Mouse (Mus musculus) thymus, adult 18-20 months (tissue): Measurements from ENCODE around the gene Dus3l.

Source experiments
- DNase-seq, 2 experiments: peaks; one replicate each; pipeline ENCODE4 v3.0.0; 2022; ENCODE audit warnings: mixed read lengths in 2 of 2

The Dus3l gene

DNA sequence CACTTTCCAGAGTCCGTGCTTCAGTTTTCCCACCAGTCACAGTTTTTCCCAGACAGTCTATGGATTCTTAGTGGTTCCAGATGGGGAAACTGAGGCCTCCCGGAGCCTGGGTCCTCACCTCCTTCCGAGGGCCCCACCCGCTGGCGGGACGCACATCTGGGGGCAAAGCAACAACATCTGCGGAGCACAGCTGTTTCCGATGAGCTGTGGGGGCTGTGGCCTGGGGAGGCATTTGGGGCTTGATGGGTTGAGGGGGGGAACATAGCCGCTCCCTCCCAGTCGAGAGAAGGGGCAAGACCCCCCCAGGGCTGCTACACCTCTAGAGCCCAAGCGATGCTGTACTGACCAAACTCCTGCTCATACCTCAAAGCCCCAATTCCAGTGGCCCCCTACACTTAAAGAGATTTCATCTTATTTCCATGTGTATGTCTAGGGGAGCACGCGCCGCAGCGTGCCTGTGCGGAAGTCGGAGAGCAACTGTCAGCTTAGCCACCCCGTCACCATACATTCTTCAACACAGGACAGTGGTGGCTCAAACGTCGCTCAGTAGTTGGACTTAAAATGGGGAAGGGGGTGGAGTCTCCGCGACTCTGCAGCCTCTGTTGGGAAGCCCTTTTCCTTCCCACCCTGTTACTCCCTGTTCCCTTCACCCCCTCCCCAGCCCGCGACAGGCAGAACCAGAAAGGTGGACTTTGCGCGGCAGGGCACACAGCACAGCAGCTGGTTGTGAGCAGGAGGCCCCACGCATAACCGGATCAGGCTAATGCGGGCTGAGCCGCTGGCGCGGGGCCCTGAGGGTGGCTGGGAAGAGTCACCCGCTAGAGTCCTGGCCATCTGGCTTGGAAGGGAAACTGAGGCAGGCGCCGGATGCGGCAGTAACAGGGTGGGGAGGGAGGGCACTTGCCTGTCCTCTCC, 10.0 kb upstream of the Dus3l start:
- no peak for DNase-seq

DNA sequence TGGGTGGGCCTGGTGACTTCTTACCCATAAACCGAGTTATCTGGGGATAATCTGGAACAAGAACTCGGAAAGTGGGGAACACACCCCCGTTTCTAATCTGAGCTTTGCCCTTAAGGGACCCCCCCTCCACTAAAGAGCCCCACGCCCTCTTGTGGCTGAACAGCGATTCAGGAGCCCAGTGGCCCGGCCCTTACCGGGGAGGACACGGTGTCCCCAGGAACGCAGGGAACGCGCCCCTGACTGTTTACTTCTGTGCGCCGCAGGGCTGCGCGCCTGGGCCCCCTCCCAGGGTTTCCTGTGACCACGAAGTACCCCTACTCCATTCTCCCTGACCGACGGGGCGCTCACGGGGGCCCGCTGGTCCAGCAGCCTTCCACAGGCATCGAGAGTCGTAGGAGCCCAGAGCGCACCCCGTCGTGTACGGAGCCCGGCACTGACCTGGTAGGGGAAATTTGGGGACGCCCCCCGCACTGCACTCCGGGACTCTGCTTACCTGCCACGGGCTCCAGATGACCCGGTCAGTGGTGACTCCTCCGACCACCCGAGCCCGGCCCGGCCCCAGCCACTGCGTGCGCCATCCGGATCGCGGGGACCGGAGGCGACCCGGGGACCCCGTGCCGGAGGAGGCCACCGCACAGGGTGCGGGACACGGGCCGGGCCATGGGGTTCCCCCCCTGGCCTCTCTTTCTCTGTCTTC, 7.7 kb upstream of the Dus3l start:
- no peak for DNase-seq

DNA sequence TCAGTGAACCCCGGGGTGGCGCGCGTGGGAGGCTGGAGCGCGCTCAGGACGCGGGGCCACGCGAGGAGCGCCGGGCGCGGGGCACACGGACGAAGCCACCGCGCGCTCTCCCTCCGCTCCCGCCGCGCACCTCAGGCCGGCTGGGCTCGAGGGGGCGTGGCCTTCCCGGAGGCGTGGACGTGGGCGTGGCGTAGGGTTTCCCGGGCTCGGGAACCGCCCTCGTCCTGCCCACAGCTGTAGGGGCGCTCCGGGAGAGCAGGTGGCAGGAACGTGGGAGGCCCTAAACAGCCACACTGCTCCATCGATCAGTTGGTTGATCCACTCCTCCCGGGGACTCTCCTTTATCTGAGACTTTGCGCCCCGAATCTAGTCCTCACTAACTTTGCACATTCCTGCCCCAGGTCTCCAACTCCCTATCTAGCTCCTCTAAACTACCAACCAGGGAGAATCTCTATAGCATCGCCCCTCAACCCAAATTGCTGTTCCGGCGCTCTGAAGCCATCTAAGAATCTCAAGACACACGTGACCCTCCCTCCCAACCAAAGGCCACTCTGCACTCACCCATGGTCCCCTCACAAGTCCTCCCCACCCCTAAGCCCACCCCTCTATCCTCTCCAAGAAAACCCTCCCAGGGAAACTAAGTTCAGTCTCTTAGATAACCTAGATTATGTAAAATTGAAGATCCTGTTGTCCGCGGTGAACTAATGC, 7.0 kb upstream of the Dus3l start, which contains the start of gene Nrtn:
Nrtn (minus strand) TSS at position 115 of the 708 bp plus-strand sequence.
- DNase-seq = peak; percentile 64 to 71

DNA sequence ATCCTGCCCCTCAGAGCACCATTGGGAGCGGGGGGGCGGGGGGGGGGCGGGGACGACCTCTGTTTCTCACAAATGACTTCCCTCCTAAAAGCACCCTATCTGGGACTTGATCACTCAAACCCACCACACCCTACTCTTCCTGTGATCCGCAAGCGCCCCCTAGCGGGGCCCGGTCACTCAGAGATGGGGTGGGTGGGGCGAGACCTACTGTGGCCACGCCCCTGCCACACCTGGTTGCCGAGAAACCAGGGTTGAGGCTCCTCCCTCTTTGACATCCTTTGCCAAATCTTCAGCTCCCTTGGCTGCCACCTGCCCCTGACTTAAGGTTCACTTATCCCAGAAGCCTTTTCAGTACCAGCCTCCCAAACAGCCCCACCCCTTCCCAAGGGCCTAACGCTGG, 6.4 kb upstream of the Dus3l start:
- peak; percentile 52 to 76 for DNase-seq

DNA sequence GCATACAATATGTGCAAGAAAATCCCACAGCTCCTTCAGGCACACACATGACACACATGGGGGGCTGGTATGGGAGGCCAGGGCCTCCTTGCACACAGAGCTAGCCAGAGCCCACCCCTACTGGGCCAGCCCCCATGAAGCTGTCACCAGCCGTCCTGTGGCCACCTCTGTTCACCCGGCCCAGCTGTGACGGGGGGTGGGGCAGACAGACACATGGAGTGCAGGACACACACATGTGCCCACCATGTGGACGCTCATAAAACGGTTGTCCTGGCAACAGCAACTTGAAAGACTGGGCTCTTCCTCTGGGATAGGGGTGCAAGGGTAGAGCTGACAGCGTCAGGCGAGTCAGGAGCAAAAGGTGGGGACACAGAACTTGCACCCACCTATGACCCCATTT, 5.3 kb upstream of the Dus3l start:
- no peak for DNase-seq

DNA sequence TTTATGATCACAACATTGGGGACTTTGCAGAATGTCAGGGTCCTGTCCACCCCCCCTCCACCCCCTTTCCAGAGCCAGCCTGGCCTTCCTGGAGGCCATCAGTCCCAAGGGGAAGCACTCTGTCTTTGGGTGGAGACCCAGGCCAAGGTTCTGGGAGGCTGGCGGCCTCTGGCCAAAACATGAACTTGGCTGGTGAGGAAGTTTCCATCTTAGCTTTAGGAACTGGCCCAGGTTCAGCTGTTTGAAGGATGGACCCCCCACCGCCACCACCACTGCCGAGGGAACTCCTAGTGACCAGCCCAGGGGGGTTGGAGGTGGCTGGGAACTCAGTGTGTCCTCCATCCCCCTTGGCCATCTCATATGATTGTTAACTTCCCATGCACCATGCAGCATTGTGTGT, 3.5 kb upstream of the Dus3l start:
- DNase-seq = no peak

DNA sequence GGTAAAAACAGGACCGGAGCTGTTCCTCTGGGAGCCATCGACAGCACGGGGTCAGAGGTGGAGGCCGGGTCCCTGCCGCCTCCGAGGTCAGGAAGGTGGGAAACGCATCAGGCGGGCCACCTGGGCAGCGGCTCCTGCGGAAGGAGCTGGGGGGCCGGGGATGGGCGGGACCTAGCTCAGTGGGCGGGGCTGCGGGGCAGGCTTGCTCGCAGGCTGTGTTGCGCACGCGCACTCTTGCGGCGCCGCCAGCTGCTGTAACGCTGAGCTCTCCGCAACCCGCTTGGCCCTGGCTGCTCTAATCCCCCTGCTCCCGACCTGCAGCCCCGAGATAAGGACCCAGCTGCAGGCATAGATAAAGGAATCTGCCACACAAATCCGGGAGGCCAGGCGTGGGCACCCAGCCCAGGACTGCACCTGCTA, 2.6 kb upstream of the Dus3l start:
- peak; percentile 84 to 88 for DNase-seq

DNA sequence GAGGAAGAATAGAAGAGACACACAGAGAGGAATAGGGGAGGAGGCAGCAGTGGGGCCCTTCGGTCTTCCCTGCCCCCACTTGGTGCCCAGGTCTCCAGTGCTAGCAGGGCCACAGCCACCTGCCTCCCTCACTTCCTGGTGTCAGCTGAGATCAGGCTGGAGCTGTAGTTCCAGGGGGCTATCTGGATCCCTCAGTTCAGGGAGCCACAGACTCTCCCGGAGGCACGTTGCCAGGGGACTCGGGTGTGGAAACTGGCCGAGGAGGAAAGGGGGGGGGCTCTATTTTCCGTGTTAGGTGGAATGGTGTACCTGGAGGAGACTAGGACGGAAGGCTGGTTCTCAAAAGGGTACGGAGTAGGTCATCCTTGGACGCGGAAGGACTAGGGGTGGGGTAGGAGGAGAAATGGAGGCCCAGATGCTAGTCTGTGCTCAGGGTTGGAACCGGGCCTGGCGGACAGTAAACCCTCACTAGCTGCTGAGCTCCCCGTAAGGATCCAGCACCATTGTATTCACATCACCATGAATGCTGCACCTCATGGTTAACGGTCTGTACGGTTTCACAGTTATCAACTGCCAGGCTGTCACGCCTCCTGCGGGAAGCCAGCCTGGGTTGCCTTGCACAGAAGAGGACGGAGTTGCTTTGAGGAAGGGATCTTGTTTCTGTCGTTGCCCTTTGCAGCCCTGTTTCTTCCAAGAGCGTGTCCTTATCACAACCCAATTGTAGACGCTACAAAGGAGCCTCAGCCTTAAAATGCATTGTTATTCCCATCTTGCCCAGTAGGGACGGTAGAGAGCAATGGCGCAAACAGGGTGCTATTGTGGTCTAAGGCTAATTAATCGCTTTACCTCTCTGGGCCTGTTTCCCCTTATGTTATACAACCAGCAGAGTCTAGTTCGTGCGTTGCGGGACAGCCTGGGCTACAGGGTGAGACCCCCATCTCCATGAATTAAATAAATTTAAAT, 1.5 kb upstream of the Dus3l start:
- DNase-seq = peak in 1 of 2 experiments; percentile 49

DNA sequence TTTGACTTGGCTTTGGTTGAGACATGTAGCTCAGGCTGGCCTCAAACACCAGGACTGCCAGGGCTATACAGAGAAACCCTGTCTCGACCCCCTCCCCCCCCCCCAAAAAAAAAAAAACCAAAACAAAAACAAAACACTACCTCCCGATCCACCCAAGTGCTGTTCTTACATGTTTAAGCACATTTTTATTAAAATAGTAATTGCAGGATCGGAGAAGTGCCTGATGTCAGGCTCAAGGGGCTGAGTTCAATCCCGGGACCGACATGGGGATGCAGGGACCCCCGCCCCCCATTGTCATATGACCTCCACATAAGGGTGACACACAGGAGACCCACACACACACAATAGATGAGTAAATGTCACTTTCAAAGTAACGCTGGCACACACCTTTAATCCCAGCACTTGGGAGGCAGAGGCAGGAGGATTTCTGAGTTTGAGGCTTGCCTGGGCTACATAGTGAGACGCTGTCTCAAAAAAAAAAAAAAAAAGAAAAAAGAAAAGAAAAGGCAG, 761 bp upstream of the Dus3l start:
- no peak for DNase-seq

DNA sequence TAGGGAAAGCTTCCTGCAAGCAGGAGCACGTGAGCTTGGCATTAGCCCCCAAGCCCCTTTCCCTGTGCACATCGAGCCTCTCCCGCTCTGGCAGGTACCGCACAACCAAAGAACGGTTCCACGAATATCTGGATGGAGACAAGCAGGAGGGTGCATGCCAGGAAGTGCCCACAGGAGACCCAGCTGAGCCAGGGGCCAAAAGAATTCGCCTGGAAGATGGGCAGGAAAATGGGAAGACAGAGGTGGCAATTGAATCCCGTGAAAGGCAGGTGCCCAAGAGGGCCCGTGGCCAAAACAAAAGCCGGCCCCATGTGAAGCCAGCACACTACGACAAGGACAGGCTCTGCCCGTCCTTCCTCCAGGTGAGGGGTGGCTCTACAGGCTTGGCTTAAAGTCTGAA, 874 bp downstream of the Dus3l start:
- peak; percentile 34 to 47 for DNase-seq

DNA sequence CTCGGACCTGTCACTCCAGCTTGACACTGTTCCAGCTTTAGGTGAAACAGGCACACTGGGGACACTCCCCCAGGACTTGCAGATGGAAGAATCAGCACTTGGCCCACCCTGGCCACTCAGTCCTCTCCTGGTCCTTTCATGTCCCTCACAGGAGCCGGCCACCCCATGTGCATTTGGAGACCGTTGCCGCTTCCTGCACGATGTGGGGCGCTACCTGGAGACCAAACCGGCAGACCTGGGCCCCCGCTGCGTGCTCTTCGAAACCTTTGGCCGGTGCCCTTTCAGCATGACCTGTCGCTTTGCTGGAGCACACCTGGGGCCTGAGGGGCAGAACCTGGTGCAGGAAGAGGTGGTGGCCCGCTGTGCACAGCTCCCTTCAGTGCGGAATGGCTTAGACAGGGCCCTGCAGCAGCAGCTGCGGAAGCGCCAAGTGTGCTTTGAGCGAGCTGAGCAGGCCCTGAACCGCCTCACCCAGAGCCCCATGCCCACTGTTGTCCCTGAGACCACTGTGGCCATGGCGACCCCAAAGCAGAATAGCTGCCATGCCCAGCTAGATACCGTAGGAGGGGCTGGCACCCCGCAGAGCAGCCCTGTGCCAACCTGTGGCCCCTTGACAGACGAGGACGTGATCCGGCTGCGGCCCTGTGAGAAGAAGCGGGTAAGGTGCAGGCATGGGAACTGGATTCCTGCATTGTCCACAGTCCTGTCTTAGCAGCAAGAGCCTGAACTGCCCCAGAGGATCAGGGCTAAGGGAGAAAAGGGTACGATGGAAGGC, 2.3 kb downstream of the Dus3l start:
- no peak for DNase-seq

DNA sequence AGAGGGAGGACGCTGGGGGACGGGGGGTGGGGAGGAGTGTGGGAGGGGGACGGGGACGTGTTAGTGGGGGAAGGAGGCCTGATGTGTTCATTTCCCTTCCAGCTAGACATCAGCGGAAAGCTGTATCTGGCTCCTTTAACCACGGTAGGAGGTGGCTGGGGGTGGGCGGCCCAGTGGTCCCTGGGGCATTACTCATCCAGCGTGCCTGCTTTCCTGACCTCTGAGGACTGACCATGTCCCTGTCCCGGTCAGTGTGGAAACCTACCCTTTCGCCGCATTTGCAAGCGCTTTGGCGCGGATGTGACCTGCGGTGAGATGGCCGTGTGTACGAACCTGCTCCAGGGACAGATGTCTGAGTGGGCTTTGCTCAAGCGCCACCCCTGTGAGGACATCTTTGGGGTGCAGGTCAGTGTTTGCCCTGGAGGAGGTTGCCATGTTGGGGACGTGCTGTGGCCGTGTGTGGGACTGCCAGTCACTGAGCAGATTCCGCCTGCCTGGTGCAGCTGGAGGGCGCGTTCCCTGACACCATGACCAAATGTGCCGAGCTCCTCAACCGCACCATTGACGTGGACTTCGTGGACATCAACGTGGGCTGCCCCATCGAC, 3.1 kb downstream of the Dus3l start:
- DNase-seq = no peak

DNA sequence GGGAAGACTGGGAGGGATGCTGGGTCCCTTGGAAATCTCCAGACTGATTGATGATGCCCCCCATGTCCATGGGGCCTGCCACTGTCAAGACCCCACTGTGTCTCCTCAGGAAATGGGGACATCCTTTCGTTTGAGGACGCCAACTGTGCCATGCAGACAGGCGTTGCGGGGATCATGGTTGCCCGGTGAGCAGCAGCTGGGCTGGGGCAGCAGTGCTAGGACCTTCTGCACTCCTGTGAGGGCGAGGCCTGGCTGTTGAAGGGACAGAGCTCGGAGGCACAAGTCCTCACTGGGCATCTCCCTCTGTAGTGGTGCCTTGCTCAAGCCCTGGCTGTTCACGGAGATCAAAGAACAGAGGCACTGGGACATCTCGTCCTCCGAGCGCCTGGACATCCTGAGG, 4.4 kb downstream of the Dus3l start:
- no peak for DNase-seq

DNA sequence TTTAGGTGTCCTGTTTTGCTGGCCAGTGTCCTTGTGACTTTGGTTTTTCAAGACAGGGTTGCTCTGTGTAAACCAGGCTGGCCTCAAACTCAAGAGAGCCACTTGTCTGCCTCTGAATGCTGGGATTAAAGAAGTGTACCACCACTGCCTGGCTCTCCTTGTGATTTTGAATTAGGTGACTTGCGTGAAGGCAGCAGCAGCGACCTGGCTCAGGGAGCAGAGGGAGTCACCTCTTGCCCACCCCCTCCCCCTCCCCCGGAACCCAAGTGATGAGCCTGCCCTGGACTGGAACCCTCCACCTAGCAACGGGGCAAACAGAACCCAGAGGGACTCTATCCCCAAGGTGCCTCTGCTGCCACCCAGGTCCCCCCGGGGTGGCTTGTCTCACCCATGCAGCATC, 5.4 kb downstream of the Dus3l start, which contains the start of gene Prr22:
Prr22 (plus strand) TSS at position 301 of the 400 bp plus-strand sequence.
- no peak for DNase-seq

DNA sequence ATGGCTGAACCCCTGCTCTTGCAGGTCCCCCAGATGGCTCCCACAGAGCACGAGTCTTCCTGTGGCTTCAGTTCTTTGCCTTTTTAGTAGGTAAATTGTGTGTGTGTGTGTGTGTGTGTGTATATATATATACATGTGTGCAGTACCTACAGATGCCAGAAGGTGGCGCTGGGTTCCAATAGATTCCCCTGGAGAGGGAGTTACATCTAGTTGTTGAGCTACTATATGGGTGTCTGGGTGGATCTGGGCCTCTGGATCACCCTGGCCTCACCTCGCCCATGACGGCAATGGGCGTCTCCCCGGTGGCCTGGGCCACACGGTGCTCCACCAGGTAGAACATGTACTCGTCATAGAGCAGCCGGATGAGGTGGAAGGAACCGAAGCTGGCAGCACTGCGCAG, 13.0 kb downstream of the Dus3l start:
- DNase-seq = no peak

DNA sequence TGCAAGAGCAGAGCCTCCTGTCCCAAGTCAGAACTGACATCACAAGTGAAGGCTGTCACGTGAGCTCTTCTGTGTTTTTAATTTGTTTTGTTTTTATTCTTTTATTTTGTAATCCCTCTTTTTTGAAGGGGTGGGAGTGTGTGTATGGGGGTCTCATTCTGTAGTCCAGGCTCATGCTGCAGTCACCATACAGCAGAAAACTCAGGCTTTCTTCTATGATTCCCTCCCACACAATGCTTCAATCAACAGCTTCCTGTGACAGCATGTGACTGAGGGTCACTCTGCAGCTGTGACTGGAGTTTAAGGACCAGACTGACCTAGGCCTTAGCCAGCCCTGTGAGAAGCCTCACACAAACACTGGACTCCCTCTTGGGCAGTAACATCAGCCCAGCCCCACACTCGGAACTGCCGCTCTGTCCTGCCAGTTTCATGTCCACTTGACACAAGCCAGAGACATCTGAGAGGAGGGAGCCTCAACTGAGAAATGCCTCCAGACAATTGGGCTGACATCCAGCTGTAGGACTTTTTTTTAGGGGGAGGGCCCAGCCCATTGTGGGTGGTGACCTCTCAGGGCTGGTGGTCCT, 14.3 kb downstream of the Dus3l start:
- DNase-seq = no peak

DNA sequence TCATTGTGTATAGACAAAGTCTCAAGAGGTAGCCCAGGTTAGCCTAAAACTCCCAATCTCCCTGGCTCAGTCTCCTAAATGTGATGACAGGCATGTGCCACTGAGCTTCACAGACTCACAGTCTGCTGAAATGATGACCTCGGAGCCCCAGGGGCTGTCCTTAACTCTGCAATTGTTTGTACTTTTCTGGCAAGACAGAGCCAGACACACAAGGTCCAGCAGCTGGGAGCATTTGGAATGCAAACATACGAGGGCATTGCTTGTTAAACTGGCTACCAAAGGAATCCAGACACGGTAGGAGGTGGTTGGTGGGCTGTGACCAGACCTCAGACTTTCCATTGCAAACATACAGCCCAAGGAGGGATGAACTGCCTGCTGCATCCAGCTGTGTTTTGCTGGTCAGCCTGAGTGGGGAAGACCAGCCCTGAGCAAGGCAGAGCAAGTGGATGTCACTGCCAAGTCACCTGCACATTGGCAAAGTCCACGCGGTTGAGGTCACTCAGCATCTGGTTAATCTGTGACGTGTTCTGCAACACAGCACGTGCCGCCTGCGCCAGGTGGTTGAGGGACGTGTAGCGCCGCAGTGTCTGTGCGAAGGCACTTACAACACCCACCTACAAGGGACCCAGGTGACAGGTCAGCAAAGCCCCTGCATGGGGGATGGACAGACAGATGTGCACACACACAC, 15.9 kb downstream of the Dus3l start:
- no peak for DNase-seq

DNA sequence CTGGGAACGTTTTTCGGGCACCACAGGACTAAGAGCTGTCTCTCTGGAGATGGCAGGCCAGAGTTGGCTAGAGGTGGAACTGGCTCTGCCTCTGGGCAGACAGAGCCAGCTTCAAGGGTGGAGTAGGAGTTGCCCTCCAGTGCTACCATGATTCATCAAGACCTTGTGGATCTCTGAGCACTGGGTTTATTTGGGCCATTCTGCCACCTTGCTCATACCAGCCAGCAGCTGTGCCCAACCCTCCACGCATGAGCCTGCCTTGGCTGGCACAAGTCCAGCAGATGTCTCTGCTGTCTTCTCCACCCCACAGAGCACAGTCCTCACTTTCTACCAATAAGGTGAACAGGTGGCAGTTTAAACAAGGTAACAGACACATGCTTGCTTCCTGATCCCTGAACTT, 24.3 kb downstream of the Dus3l start:
- no peak for DNase-seq

DNA sequence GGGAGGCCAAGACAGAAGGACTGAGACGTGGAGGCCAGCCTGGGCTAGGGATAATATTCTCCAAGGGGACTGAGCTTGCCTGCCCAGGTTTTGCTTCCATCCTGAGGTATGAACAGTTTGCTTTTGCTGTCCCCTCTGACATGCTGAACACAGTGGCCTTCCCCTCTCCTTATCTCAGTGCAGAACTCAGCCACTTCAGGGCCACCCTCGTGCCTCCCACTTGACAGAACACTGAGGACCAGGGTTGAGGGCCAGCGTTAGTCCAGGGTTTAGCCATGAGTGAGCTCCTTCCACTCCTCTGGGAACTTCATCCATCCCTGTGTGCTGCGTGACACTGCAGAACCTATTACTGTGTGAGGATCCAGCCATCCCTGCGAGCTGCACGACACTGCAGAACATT, 24.7 kb downstream of the Dus3l start:
- no peak for DNase-seq

DNA sequence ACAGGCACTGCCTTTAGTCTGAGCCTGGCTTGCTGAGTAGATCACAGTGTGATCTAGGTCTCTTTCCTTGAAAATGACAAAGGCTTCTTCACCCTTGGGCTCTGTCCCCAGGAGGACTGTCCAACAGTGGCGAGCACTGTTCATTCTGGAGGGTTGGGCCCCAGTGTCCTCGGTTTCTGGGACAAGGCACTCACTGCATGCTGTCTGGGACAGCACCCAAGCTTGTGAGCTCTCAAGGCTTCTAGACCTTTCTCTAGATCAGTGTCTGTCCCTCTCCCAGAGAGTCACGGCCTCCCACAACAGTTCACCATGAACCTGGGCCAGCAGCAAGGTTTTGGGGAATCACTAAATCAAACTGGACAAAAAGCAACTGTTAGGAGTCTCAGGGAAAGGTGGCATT, 28.0 kb downstream of the Dus3l start:
- no peak for DNase-seq
